Mouse (Mus musculus) E14TG2a.4 (cell line): ENCODE measurements at regions not wholly inside any gene's neighbourhood (a gene's known extent, or its start where the extent isn't known, plus 50 kb on each side); places are given as distances from the start of the nearest gene placed in this dataset.

Experiments
- CTCF ChIP-seq: conservative IDR thresholded peaks from 2 replicates; pipeline ENCODE4 v1.5.1; 2014; ENCODE audit warnings: low read length
- NANOG ChIP-seq: IDR thresholded peaks from 2 replicates; pipeline ENCODE4 v1.6.1; 2014; ENCODE audit warnings: borderline replicate concordance, low read length, mixed read lengths

DNA sequence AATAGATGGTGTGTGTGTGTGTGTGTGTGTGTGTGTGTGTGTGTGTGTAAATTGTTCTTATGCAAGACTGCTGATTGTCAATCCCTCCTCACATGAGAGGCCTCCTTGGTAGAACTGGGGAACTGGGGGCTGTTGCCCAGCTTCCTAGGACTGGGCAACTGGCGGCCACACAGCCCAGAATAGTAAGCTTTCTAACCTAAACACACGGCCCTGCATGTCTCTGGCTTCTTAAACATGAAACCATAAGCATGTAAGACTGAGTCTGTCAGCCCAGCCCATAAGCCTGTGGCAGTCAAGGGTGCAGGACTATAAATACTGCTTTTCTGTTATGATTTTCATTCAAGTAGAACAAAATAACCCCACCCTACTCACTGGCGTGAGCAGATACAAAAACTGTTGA, 60.7 kb downstream of the Ifng start:
- TF ChIP-seq NANOG (no peak), CTCF (no peak)
